Mouse (Mus musculus) neural tube, embryonic 11.5 days (tissue): Measurements from ENCODE around the gene H2-Q4. TPM values are rescaled to one million over a fixed set of nuclear protein-coding genes. Genes with fewer than 3 reads are reported as not detected.
"Not testable (repeated sequence)": the region's sequence is repeated elsewhere in the genome, so short reads cannot be mapped to it uniquely, and the experiment has no call there.

Source experiments
- ATAC-seq: fragments of 200-750 bp; cut with Nextera tagmentation; 2 replicates; pipeline ENCODE4 v1.8.0; 2017; ENCODE audit warnings: moderate number of reproducible peaks, mild to moderate bottlenecking, moderate TSS enrichment, moderate library complexity; ENCODE audit not compliant: insufficient read depth, low FRiP score, low TSS enrichment
- DNase-seq: peaks from one replicate; pipeline ENCODE4 v3.0.0-alpha.2; 2015; ENCODE audit warnings: low spot score
- H3K27ac ChIP-seq: fragments of 300-500 bp; sonication (generic); 2 replicates; pipeline ENCODE4 v1.5.1; 2014; ENCODE audit warnings: low read depth, mild to moderate bottlenecking, low read length
- H3K27me3 ChIP-seq: fragments of 300-500 bp; sonication (generic); 2 replicates; pipeline ENCODE4 v1.6.1; 2014; ENCODE audit warnings: mild to moderate bottlenecking, low read length, mixed read lengths; ENCODE audit not compliant: control insufficient read depth, insufficient read depth
- H3K36me3 ChIP-seq: fragments of 300-500 bp; sonication (generic); 2 replicates; pipeline ENCODE4 v1.6.1; 2014; ENCODE audit warnings: mild to moderate bottlenecking, low read length, moderate library complexity, mixed read lengths; ENCODE audit not compliant: control insufficient read depth, insufficient read depth
- H3K4me1 ChIP-seq: fragments of 300-500 bp; sonication (generic); 2 replicates; pipeline ENCODE4 v1.6.1; 2014; ENCODE audit warnings: low read length, mixed read lengths; ENCODE audit not compliant: control insufficient read depth, insufficient read depth
- H3K4me2 ChIP-seq: fragments of 300-500 bp; sonication (generic); 2 replicates; pipeline ENCODE4 v1.6.1; 2014; ENCODE audit warnings: low read depth, mild to moderate bottlenecking, moderate library complexity
- H3K4me3 ChIP-seq: fragments of 300-500 bp; sonication (generic); 2 replicates; pipeline ENCODE4 v1.5.1; 2014; ENCODE audit warnings: low read depth, low read length
- H3K9ac ChIP-seq: fragments of 300-500 bp; sonication (generic); 2 replicates; pipeline ENCODE4 v1.6.1; 2014; ENCODE audit warnings: mild to moderate bottlenecking, low read length
- H3K9me3 ChIP-seq: fragments of 300-500 bp; sonication (generic); 2 replicates; pipeline ENCODE4 v1.6.1; 2016; ENCODE audit warnings: low read length; ENCODE audit not compliant: control insufficient read depth
- WGBS: fragments of 180-500 bp; shearing (Covaris S2); extraction: QIAGEN DNeasy Blood & Tissue Kit; methylation state at CpG from one replicate; pipeline ENCODE4 v1.1.7; 2014; 5-methylcytosine and 5-hydroxymethylcytosine counted together
- polyA plus RNA-seq: library from polyadenylated mRNA; unstranded; fragments of >200 nt; fragmentation: Nextera tagmentation; extraction: Ambion mirVana; gene quantifications from 2 replicates; pipeline ENCODE4 v1.2.1, GENCODE M21; 2014

H2-Q4 gene
- polyA plus RNA-seq, 1 experiment from 2014 or later, result 1.6 TPM

DNA sequence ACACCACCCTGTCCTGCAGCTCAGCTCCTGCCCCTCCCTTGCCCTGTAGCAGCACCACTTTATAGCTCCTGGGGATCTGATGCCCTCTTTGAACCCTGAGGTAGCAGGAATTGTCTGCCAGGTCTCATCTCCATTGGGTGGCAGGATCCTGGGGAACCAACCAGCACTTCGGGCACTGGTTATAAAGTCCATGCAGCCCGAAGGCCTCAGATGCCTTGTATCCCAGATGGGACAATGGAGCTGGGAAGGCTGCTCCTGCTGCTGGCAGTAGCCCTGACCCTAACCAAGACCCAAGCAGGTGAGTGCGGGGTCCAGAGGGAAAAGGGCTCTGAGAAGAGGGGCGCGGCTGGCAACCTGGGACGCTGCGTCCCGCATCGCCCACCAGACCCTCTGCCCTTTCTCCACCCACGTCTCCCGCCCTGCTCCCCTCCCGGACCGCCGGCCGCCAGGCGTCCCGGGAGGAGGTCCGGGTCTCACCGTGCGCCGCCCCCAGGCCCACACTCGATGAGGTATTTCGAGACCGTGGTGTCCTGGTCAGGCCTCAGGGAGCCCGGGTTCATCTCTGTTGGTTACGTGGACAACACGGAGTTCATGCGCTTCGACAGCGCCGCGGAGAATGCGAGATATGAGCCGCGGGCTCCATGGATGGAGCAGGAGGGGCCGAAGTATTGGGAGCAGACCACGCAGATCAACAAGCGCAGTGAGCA is 20.5 kb upstream of the H2-Q4 start:
- 3% methylated on average over 38 of the region's 38 CpGs for WGBS
- Histone ChIP-seq H3K27ac (no peak overlapping the region), H3K9me3 (no peaks in the 10 kb centered on the region), H3K4me1 (no peaks in the 10 kb centered on the region), H3K9ac (peak overlapping the region; percentile 35), H3K4me2 (peak overlapping the region; percentile 71), H3K27me3 (peaks cover 5% of the 10 kb centered on the region; the same call in 1 of the 2 replicates), H3K36me3 (no peaks in the 10 kb centered on the region), H3K4me3 (peak overlapping the region; percentile 31)
- ATAC-seq (no peak), DNase-seq (peak; percentile 16)

DNA sequence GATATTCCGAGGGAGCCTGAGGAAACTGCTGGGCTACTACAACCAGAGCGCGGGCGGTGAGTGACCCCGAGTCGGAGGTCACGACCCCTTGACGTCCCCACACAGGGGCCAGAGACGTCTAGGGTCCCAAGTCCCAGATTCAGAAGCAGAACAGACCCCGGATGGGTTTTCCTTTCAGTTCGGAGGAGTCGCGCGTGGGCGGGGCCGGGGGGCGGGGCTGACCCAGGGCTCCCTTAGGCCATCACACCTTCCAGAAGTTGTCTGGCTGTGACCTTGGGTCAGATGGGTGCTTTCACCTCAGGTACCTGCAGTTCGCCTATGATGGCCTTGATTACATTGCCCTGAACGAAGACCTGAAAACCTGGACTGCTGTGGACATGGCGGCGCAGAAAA is 20.0 kb upstream of the H2-Q4 start:
- DNase-seq, result no peak
- WGBS, result 22% methylated on average over 21 of the region's 21 CpGs
- ATAC-seq, result no peak
- Histone ChIP-seq H3K27ac (no peak overlapping the region), H3K4me3 (peak overlapping the region; percentile 31), H3K27me3 (peaks cover 5% of the 10 kb centered on the region; the same call in 1 of the 2 replicates), H3K9ac (peak overlapping the region; percentile 35; the same call in 1 of the 2 replicates), H3K9me3 (no peaks in the 10 kb centered on the region), H3K4me1 (no peaks in the 10 kb centered on the region), H3K36me3 (no peaks in the 10 kb centered on the region), H3K4me2 (peak overlapping the region; percentile 71)

DNA sequence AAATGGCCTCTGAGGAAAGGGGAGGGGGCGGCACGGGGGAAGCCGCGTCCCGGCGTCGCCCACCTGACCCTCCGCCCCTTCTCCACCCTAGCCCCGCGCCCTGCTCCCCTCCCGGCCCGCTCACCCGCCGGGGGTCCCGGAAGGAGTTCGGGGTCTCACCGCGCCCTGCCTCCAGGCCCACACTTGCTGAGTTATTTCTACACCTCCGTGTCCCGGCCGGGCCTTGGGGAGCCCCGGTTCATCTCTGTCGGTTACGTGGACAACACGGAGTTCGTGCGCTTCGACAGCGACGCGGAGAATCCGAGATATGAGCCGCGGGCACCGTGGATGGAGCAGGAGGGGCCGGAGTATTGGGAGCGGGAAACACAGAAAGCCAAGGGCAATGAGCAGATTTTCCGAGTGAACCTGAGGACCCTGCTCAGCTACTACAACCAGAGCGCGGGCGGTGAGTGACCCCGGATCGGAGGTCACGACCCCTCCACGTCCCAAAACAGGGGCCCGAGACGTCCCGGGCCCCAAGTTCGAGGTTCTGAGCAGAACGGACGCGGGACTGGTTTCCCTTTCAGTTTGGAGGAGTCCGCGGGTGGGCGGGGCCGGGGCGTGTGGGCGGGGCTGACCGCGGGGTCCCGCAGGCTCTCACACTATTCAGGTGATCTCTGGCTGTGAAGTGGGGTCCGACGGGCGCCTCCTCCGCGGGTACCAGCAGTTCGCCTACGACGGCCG is 473 bp downstream of the H2-Q4 start:
- H3K4me1 ChIP-seq, result no peaks in the 10 kb centered on the region
- H3K27me3 ChIP-seq, result no peaks in the 10 kb centered on the region
- 1% methylated on average over 66 of the region's 70 CpGs for whole genome bisulfite sequencing
- no peaks in the 10 kb centered on the region for H3K9me3 ChIP-seq
- H3K36me3 ChIP-seq, result no peaks in the 10 kb centered on the region
- H3K4me2 ChIP-seq, result peak overlapping the region; percentile 81
- peak overlapping the region; percentile 47 for H3K9ac ChIP-seq
- ATAC-seq (peak; percentile 35; the same call in 1 of the 2 replicates), DNase-seq (peak; percentile 44)
- peak overlapping the region; percentile 46 for H3K4me3 ChIP-seq
- no peak overlapping the region for H3K27ac ChIP-seq

DNA sequence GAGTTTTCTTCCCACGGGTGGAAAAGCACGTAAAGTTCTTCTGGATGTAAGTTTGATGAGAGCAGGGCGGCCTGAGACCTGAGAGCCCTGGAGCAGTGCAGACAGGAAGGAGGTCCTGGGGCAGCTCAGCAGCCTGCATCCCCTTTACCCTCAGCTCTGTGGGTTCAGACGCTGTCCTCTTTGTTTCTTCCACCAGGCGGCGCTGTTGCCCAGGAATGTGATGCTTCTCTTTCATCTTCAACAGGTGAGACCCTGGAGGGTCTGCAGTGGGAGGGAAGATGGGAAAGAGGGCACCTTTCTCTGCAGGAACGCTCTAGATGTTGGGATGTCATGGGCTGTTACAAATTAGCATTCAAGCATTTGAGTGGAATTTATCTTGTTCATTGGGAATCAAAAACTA is 10.4 kb downstream of the H2-Q4 start:
- H3K4me2 ChIP-seq, H3K36me3 ChIP-seq, H3K4me1 ChIP-seq, ATAC-seq, H3K27ac ChIP-seq, H3K27me3 ChIP-seq, H3K4me3 ChIP-seq, H3K9ac ChIP-seq, H3K9me3 ChIP-seq: not testable (repeated sequence)
- DNase-seq, result peak; percentile 32
- 4% methylated on average over 7 of the region's 7 CpGs for WGBS

DNA sequence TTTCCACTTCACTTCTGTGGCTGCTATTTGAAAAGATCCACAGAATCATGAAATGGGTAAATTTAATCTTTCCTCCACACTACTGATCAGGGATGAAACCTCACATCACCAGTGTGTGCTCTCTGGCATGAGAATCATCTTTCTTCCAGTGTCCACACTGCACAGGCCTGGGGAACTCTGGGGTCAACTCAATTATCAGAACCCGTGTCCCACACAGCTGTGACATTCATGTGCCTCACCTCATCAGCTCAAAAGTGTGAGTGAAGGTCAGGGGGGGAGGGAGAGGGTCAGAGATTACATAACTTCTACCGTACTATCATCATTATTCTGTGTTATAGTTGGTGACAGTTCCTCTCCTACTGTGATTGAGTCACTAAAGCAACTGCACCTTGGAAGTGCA is 13.3 kb downstream of the H2-Q4 start:
- 72% methylated on average over 2 of the region's 2 CpGs for WGBS
- not testable (repeated sequence) for H3K9me3 ChIP-seq, H3K27ac ChIP-seq, H3K4me3 ChIP-seq, H3K4me2 ChIP-seq, H3K36me3 ChIP-seq, DNase-seq, H3K9ac ChIP-seq, H3K4me1 ChIP-seq, ATAC-seq, H3K27me3 ChIP-seq

DNA sequence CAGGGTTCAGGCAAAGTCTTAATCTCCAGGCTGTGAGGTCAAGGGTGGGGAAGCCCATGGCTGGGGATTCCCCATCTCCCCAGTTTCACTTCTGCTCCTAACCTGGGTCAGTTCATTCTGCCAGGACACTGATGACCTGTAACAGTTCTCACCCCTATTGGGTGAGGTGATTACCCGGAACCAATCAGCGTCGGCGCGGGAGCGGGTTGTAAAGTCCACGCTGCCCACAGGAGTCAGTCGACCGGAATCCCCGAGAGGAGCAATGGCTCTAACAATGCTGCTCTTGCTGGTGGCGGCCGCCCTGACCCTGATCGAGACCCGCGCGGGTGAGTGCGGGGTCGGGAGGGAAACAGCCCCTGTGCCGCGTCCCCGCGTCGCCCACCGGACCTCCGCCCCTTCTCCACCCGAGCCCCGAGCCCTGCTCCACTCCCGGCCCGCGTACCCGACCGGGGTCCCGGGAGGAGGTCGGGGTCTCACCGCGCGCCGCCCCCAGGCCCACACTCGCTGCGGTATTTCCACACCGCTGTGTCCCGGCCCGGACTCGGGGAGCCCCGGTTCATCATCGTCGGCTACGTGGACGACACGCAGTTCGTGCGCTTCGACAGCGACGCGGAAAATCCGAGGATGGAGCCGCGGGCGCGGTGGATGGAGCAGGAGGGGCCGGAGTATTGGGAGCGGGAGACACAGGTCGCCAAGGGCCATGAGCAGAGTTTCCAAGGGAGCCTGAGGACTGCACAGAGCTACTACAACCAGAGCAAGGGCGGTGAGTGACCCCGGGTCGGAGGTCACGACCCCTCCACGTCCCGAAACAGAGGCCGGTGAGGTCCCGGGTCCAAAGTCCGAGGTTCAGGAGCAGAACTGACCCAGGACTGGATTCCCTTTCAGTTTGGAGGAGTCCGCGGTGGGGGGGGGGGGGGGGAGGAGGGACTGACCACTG is 14.7 kb downstream of the H2-Q4 start:
- WGBS, result under 1% methylated on average over 44 of the region's 75 CpGs
- not testable (repeated sequence) for H3K27me3 ChIP-seq, H3K36me3 ChIP-seq, H3K4me1 ChIP-seq, H3K27ac ChIP-seq, H3K9ac ChIP-seq, DNase-seq, H3K9me3 ChIP-seq
- Histone ChIP-seq H3K4me2 (peak overlapping the region; percentile 36), H3K4me3 (peak overlapping the region; percentile 23)
- peak; percentile 76 for ATAC-seq

DNA sequence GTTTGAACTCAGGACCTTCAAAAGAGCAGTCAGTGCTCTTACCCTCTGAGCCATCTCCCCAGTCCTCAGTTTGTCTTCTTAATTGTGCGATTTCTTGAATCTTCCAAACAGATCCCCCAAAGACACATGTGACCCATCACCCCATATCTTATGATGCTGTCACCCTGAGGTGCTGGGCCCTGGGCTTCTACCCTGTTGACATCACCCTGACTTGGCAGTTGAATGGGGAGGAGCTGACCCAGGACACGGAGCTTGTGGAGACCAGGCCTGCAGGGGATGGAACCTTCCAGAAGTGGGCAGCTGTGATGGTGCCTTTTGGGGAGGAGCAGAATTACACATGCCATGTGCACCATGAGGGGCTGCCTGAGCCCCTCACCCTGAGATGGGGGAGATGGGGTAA is 17.5 kb downstream of the H2-Q4 start:
- WGBS, result 87% methylated on average over 2 of the region's 2 CpGs
- DNase-seq, H3K36me3 ChIP-seq, H3K4me2 ChIP-seq, H3K4me3 ChIP-seq, H3K9me3 ChIP-seq, ATAC-seq, H3K27me3 ChIP-seq, H3K27ac ChIP-seq, H3K9ac ChIP-seq, H3K4me1 ChIP-seq: not testable (repeated sequence)

DNA sequence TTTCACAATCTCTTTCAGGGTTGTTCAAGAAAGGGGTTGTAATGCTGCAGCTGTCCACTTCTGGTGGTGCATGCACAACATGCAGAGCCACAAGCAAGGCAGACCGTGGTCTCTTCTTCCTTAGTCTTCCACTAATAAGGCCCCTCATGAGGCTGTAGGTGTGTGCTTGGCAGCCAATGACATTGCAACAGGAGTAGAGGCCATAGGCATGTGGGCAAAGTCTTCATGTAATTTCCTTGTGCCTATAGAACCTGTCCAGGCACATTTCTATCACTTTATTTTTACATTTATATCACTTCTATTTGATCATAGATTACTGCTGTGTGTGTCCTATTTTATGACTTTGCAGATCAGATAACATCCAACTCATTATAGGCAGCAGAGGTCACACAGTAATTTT is 33.6 kb downstream of the H2-Q4 start:
- H3K4me2 ChIP-seq, ATAC-seq, H3K27ac ChIP-seq, H3K9ac ChIP-seq, H3K4me3 ChIP-seq, H3K27me3 ChIP-seq, DNase-seq, H3K4me1 ChIP-seq, H3K9me3 ChIP-seq, H3K36me3 ChIP-seq: not testable (repeated sequence)
- WGBS, result no CpG with 5 or more reads among the region's 1 CpGs
